Mouse (Mus musculus): ENCODE measurements at regions not wholly inside any gene's neighbourhood (a gene's known extent, or its start where the extent isn't known, plus 50 kb on each side); places are given as distances from the start of the nearest gene placed in this dataset.

GRCm38 (mm10) chr17:83914603-83915002, 66.8 kb upstream of the Haao start:
- ATAC-seq (replicated peaks; ENCODE audit: low read depth, poor library complexity, severe bottlenecking) = peak; percentile 53

- ATAC-seq (replicated peaks; ENCODE audit: low read depth, poor library complexity, severe bottlenecking) = no peak
These were observed 66.1 kb upstream of the Haao start for GRCm38 (mm10) chr17:83913711-83914415.

- ATAC-seq (replicated peaks; ENCODE audit: low read depth, poor library complexity, severe bottlenecking) = no peak
These were observed 64.7 kb upstream of the Haao start for GRCm38 (mm10) chr17:83912421-83912820.

GRCm38 (mm10) chr17:83908811-83909210, 61.0 kb upstream of the Haao start:
- peak; percentile 74 for ATAC-seq (replicated peaks; ENCODE audit: low read depth, poor library complexity, severe bottlenecking)

GRCm38 (mm10) chr17:83907538-83907937, 59.8 kb upstream of the Haao start:
- no peak for ATAC-seq (replicated peaks; ENCODE audit: low read depth, poor library complexity, severe bottlenecking)

GRCm38 (mm10) chr17:83906751-83907537, 59.2 kb upstream of the Haao start:
- ATAC-seq (replicated peaks; ENCODE audit: low read depth, poor library complexity, severe bottlenecking) = peak; percentile 40

- peak; percentile 76 for ATAC-seq (replicated peaks; ENCODE audit: low read depth, poor library complexity, severe bottlenecking)
These were observed 55.7 kb upstream of the Haao start for GRCm38 (mm10) chr17:83903467-83903866.

GRCm38 (mm10) chr17:83902523-83902922, 54.8 kb upstream of the Haao start:
- ATAC-seq (replicated peaks; ENCODE audit: low read depth, poor library complexity, severe bottlenecking) = peak; percentile 17; the same call in 1 of the 2 replicates

GRCm38 (mm10) chr17:83902091-83902490, 54.3 kb upstream of the Haao start:
- no peak for ATAC-seq (replicated peaks; ENCODE audit: low read depth, poor library complexity, severe bottlenecking)

GRCm38 (mm10) chr17:83899588-83900152, 51.9 kb upstream of the Haao start:
- no peak for ATAC-seq (replicated peaks; ENCODE audit: low read depth, poor library complexity, severe bottlenecking)

GRCm38 (mm10) chr17:83898531-83898930, 50.8 kb upstream of the Haao start:
- ATAC-seq (replicated peaks; ENCODE audit: low read depth, poor library complexity, severe bottlenecking) = no peak

Data from common myeloid progenitor, adult 5-6 weeks (primary cell).